Mouse (Mus musculus) olfactory bulb, adult 2 months (tissue): Measurements from ENCODE around the gene Gm49380.
"Not testable (repeated sequence)": the region's sequence is repeated elsewhere in the genome, so short reads cannot be mapped to it uniquely, and the experiment has no call there.

Experiments
- CTCF ChIP-seq: fragments of 200-500 bp; IDR thresholded peaks from 2 replicates; pipeline ENCODE4 v1.5.1; 2012; ENCODE audit warnings: low read depth, mild to moderate bottlenecking, low read length, moderate library complexity; ENCODE audit not compliant: insufficient read depth
- POLR2A ChIP-seq: fragments of 200-500 bp; IDR thresholded peaks from 2 replicates; pipeline ENCODE4 v1.6.1; 2012; ENCODE audit warnings: mild to moderate bottlenecking, low read depth, low read length, moderate library complexity; ENCODE audit not compliant: insufficient read depth

GRCm38 (mm10) chr9:44111909-44112308 is 1.4 kb downstream of the Gm49380 start:
- not testable (repeated sequence) for TF ChIP-seq CTCF, POLR2A
